Mouse (Mus musculus): ENCODE results near the gene Bcl2.
A peak's percentile ranks its signal among the peaks of the same experiment; 100 is the strongest.

The Bcl2 gene

DNA sequence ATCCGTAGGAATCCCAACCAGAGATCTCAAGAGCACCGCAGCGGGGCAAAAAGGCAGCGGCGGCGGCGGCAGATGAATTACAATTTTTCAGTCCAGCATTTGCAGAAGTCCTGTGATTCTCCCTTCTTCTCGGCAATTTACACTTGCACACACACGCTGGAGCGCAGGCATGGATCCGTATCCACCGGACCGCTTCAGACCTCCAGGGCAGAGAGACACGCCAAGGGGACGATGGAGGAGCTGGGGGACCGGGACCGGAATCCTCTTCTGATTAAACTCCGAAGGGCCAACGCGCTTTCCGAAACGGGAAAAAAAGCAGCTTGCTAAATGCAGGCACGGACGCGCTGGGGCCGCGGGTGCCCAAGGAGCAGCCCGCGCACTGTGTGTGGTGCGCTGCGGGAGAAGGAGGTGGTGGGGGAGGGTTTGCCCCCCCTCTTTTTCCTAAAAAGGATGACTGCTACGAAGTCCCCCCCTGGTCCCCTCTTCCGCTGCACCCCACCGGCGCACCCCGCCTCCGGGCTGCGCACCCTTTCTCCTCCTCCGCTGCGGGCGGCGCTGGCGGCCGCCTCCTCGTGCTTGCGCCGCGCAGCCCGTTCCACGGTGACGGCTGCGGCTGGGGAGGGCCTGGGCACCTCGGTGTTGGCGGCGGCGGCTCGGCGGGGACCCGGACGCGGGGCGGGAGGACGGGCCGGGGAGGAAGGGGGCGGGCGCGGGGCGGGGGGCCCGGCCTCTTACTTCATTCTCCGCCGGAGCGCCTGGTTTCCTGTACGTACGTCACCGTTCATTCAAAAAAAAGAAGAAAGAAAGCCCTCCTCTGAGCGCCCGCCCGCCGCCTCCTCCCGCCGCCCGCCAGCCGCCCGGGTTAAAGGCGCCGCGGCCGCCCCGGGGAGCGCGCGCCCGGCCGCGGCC lies at the start of gene Bcl2:
Gene Bcl2, minus strand, starts transcription at position 654 of the 909 bp plus-strand sequence.
- peak; percentile 99 for DNase-seq

DNA sequence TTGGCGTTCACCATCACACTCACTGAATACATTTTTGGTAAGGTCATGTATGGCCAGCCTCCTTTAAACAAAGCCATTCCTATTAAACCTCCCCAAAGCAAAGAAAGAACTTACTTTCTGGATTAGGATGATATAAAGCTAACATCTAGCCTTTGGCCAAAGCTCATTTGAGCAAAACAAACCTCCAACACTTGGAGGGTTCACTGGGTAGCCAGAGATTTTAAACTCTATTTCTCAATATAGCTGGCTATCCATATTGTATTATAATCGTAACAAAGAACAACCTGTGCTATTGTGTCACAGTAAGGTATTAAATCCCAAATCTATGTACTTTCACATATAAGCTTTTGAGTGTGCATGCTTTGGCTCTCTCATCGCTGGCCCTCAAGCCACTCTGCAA lies 46.7 kb upstream of the Bcl2 start:
- no peak for DNase-seq

DNA sequence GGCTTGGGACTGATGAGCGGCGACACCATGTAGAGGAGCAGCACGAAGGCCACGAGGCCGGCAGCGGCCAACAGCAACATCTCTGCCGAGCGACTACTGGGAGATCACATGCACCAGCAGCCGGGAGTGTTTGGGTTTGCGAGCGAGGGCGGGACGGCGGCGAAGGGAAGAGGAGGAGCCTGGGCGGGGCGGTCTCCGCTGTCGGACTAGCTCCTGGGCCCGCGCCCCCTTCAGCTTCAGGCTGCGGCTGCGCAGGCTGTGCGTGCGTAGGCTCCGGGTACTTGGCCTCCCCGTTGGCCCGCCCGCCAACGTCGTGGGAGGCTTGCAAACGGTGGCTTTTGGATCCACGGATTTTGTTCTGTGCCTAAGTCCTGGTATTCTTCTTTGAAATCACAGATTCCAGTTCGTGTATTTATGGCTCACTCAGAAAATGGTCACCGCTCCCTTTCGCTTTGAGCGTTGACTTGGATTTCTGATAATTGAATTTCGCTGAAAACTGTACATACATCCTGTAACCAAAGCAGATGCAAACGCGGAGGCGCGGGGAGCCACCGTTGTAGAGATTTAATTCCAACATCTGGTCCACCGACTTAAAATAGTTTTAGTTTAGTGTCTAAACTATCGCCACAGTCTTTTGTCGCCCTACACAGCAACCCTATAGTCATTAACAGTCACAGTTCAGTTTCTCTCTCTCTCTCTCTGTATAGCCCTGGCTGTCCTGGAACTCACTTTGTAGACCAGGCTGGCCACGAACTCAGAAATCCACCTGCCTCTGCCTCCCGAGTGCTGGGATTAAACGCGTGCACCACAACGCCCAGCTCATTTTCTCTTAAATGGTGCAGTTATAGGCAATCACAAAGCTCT lies 45.7 kb upstream of the Bcl2 start, which contains the start of gene Kdsr:
Gene Kdsr, minus strand, starts transcription at position 156 of the 864 bp plus-strand sequence.
- DNase-seq = peak; percentile 100

DNA sequence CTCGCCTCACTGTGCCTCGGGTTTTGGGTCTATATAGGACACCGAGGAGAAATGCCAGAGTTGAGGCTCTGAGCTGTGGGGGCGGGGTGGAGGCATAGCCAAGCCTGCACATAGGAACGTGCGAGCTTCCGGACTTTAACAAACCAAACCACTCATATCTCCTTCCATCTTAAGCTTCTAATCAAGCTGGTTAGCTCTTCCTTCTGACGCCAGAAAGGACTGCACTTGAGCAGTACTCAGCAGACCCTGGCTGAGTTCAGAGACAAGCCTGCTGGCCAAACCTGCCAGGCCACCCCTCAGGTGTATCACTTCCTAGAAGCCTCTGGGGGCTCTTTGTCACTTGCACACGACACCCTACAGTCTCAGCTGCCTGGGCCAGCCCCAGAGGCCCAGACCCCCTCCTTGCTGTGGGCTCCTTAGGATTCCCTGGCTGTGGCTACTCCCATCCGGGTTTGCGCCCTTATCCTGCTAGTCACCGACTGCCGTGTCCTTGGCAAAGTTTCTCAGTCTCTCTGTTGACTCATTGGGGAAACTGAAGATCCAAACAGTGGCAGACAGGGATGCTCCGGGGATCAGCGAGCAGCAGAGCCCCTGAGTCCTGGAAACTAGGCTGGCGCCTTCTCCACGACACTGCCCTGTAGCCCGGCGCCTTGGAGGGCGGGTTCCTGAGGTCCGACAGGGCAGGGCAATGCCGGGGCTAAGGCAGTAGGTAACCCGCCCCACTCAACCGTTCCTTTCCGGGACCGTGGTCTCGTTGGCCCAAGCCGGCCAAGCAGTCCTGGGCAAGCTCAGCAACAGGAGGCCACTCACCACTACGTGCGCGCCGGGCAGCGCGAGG lies 44.9 kb upstream of the Bcl2 start:
- DNase-seq = no peak

DNA sequence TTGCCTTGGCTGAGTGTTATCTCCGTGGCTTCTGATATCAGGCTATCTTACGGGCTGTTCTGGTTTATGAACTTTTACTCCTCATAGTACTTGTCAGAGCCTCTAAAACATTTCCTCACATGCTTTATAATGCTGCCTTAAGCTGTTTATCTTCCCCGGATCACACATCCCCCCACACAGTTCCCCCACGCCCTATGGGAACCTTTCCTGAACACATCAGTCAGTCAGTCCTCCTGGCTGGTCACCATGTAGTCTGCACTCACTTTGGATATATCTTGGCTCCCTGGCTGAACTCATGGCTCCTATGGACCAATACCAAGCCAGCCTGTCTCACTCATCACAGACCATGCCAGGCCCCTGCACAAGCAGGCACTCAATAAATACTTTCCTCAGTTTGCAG lies 42.6 kb upstream of the Bcl2 start:
- peak; percentile 91 for DNase-seq

DNA sequence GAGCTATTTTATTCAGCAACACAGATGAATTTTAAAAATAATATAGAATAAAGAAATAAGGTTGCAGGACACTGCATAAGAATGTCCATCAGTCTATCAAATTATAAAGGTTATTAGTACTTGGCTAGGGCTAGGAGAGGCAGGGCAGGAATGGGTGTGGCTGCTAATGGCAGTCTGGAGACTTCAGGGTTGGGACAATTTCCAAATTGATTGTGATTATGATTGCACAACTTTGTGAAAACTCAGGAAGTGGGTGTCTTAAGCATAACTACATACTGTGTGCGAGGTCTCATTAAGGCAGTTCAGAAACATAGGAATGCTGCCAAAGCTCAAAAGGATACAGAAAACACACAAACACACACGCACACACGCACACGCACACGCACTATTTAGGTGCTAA lies 37.9 kb upstream of the Bcl2 start:
- DNase-seq = peak; percentile 72

DNA sequence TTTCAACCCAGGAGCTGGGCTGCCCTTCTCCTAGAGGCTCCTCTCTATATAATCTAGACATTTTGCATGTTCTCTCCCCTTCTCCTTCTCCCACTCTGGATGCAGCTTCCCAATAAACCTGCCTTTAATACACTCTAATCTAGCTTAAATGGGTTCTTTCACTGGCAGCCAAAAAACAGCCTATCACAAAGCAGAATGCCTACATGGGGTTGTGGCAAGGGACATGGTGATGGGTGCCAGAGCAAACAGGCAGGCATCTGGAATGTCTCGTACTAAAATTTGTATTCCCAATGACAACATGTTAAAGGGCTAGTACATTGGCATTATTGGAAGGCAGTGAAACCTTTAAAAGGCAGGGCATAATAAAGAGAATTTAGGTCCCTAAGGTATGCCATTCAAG lies 36.6 kb upstream of the Bcl2 start:
- DNase-seq = peak; percentile 70

DNA sequence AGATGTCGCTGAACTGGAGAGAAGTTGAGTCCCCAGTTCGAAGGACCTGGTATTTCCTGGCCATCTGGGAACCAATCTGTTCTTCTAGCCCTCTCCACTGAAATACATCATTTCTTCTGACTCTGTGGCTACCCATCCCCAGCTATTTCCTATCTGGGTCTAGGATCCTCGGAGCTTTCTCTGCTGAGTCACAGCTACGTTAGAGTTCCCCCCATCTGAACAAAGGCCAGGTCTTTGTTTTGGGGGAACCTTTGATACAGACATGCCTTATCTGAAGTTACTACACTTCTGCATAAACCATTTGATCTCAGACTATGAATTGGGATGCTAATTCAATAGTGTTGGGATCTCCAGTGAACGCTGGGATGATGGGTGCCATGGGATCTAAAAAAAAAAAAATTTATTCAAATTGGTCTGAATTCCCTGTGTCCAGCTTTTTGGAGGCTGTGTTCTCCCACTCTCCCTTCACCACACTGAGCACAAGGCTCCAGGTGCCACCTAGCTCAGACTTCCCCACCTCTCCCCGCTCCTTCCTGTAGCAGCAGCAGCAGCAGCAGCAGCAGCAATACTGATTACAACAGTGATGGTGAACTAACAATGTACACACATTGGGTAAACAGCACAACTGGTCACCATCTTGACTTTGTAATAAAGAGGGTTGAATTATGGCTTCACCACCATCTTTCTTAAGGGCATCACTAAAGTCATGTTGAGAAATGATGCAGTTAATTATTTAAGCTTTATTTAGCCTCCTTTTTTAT lies 34.7 kb upstream of the Bcl2 start:
- DNase-seq = peak; percentile 17

DNA sequence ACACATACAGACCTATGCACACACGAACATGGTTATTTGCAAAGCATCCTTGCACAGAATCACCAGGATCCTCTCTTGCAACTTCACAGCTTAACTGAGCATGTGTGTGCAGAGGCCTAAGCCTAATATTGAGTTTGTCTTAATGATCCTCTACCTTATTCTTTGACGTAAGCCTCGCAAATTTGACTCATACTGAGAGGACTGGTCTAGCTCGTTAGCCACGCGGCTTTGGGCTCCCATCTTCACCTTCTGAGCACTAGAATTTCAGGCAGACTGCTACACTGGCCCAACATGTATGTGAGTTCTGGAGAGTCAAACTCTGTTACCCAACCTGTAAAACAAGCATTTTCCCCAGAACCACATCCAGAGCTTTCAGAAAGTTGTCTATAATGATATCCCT lies 28.9 kb upstream of the Bcl2 start:
- DNase-seq = no peak

DNA sequence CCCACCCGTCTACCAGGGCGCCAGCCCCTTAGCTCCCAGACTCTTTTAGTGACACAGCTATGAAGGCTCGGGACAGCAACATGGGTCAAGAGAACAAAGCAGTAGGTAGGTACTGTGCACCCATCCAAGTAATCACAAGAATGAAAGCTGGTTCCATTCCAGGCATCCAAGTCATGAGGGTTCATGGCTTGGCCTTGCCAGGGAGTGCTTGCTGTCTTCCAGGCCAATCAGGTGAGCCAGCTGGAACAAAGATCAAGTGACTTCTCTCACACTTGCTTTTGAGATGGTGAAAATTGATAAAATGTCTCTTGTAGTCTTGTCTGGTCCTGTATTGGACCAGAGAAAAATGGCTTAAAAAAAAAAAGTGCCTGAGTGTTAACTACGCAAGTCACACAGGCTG lies 26.7 kb upstream of the Bcl2 start:
- no peak for DNase-seq

DNA sequence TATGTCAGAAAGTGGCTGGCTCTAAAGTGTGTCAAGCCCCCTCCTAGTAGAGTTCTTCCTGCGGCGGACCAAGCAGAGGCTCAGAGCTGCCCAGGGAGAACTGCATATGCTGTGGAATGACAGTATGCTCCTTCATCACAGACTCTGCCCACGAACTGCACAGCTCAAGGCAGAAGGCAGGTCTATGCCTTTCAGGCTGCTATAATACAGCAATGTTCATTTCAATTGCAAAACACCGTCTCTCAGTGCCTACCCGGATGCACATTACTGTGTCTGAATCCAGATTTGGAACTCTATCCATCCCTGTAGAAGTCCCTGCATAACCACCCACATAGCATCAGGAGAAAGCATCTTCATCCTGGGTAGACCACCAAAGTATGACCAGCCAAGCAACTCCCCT lies 25.7 kb upstream of the Bcl2 start:
- no peak for DNase-seq

DNA sequence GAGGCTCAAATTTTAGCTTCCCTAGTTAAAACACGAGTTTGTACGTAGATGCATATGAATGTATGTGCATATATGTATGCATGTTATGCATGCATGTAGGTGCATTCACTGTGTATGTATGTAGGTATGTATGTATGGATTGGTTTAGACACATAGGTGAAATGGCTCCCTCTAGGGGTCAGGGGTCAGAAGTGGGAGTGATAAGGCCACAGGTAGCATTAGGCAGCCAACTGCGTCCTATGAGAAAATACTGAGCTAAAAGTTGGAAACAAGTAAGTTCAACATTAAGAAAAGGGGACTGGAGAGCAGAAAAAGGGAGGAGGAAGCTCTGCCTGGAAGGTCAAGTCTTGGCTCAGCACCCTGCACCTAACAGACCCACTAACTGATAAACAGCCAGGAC lies 24.0 kb upstream of the Bcl2 start:
- DNase-seq = no peak

DNA sequence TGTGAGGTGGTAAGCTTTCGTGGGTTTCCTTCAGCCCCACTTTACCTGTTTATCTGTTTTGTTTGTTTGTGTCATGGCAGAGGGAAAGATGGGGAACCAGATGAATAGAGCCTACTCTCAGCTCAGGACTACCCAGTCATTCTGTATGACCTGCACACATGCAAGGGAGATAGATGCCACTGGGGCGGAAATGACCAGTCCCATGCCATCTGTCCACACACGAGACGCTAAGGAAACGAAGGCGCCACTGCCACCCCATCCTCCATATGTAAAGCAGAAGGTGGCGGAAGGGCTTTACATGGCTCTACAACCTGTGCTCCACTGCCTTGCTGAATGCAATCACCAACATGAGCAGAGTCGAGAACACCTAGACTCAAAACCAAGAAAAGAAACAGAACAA lies 22.1 kb upstream of the Bcl2 start:
- no peak for DNase-seq

DNA sequence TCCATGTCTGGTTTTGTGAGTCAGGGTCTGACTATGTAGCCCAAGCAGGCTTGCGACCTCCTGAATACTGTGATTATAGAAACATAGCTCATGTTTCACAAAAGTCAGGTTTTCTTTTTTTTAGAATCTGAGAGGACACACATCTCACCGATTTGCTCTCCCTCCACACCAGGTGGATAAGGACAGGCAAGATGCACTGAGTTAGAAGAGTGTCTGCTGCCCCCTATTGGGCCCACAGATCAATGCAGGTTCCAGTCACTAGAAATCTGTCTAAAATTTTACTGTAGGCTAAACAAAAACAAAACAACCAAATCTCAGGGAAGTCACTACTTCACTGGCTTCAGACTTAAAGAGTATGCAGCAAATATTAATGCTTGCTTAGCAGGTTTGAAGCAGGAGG lies 21.5 kb upstream of the Bcl2 start:
- DNase-seq = no peak

DNA sequence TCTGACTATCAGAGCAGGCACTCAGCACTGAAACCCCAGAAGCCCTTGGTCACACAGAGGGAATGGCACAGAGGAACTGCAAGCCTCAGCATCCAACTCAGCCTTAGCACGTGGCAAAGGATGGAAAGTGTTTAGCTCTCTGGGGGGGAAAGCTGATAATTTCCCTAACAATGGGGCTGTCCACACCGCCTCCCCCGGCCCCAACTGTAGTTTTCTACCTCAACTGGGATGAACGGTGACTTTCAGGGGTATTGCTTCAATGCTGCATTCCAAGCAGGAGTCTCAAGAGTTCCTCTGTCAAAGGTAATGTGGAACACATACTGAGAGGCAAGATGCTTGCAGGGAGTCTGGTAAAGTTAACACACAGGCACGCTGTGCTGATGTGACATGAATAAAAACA lies 8.0 kb upstream of the Bcl2 start:
- peak; percentile 75 for DNase-seq

DNA sequence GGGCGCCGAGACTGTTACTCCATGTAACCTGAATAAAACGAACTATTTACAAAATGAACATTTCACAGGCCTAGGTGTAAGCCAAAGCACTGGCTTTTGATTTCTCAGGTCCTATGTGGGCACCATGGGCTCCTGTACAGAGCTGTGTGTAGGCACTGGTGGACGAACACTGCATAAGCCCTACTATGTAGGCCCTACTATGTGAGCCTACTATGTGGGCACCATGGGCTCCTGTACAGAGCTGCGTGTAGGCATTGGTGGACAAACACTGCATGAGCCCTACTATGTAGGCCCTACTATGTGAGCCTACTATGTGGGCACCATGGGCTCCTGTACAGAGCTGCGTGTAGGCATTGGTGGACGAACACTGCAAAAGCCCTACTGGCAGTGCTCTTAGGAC lies 3.7 kb upstream of the Bcl2 start:
- peak; percentile 82 for DNase-seq

DNA sequence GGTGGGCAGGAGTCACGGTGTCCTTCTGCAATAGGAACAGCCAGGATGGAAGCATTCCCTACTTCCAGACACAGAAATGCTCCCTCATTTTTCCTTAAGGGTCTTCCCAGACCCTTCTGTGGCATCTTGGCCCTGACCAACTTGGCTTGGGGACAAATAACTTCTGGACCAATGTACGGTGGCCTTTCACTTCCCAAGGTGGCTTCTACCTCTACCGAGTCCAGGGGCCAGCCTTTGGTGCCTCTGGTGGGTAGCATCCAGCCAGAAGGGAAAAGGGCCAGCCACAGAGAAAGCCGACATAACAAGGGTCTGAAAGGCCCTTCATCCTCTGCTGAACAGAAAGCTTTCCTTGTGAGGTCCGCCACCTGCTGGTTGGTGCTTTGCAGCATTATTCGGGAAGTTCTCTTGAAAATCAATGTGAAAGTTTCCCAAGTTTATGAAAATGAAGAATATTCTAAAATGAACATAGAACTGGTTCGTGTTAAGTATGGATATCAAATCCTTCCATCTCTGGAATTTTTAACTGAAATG lies 3.1 kb upstream of the Bcl2 start:
- peak; percentile 91 for DNase-seq

DNA sequence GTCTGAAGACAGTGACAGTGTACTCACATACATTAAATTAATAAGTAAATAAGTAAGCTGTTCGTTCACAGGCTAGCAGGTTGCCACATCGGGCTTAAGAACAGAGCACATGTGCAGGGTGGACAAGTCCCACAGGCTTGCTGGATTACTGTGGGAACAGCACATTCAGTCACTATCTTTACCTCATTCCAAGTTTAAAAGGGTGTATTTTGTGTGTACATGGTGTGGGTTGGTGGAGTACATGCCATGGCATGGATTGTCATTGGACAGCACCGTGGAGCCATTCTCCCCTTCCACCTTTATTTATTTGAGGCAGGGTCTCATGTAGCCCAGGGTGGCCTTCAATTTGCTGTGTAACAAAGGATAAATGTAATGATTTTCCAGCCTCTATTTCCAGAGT lies 2.1 kb upstream of the Bcl2 start:
- DNase-seq = peak; percentile 77

DNA sequence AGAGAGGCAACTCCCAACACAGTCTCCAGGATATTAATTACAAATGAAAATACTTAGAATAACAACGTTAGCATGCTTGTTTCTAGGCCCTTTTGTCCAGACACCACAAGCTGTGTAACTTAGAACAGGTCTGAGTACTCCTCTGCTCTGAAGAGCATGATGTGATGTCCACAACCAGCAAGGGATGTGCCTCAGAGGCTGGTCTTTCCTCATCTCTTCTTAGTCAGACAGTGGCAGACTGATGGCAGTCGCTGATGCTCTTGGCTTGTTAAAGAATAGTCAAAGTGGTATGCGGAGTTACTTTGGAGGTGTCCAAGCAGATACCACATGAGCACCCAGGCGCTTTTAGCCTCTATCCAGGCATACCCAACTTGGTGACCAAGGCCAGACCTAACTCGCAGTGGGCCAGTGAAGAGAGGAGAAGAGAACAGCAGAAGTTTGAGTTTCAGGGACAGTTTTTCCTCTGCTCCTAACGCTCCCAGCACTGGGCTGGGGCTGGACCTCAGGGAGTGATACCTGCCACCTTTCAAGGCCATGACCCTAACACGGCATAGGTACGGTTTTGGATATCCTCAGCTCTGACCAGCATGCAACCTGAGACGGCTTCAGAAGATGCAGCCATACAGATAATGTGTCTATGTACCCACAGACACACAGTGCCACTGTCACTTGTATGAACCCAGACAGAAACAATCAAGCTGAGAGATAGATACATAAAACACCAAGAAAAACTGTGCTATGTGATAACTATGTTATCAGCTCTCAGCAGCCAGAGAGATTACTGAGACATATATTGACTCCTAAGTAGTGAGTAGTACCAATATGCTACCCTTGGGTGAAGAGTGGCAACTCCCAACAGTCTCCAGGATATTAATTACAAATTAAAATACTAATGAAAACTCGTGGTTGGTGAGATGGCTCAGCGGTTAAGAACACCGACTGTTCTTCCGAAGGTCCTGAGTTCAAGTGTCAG lies 1.3 kb upstream of the Bcl2 start:
- DNase-seq = peak; percentile 84

DNA sequence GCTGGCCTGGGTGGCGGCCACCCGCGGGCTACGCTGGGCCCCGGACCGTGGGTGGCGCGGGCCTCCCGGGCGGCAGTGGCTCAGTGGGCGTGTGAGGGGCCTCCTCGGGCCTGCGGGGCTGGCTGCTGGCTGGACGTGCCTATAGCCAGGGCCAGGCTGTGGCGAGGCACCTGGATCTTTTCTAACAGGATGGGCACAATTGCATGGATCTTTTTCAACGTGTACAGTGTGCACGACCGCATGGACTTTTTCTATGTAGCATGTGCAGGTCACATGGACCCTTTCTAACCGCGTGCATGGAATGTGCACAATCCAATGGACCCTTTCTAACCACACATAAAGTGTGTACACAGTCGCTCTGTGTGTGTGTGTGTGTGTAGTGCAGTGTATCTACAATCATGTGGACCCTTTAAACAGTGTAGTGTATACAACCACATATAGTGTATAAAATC lies 482 bp upstream of the Bcl2 start:
- DNase-seq = no peak

DNA sequence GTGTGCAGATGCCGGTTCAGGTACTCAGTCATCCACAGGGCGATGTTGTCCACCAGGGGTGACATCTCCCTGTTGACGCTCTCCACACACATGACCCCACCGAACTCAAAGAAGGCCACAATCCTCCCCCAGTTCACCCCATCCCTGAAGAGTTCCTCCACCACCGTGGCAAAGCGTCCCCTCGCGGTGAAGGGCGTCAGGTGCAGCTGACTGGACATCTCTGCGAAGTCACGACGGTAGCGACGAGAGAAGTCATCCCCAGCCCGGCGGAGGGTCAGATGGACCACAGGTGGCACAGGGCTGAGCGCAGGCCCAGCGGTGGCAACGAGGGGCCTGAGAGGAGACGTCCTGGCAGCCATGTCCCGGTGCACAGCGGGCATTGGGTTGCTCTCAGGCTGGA lies 1.7 kb downstream of the Bcl2 start:
- DNase-seq = peak; percentile 97

Measured in heart, adult 11 months (tissue).